Mouse (Mus musculus): ENCODE data around the gene Taar7f.

DNA sequence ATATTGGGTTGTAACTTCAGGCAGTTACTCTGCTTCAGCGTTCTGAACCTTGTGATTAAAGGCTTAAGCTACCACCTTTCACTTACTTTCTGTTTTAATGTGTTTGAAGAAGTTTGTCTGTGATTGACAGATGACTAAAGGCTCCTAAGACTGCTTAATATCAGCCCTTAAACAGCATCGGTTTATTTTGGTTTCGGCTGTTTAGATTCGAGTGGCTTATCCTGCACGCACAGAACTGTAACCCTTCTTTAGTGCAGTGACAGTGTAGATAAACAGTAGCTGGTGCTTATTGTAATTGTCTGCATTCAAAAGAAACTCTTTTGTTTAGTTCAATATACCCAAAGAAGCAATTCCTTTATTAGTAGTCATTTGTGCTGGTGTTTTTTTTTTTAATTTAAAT lies 2.7 kb downstream of the Taar7f start:
- TF ChIP-seq CTCF (IDR thresholded peaks at IDR 0.05; ENCODE audit: control insufficient read depth, insufficient read depth, insufficient read length) (no peak), USF1 (IDR thresholded peaks at IDR 0.05; ENCODE audit: low read depth) (no peak), MAX (IDR thresholded peaks at IDR 0.05) (no peak), CEBPB (IDR thresholded peaks at IDR 0.05; ENCODE audit: low read depth) (no peak), MYOG (IDR thresholded peaks at IDR 0.05; ENCODE audit: control insufficient read depth, extremely low read depth, insufficient read length) (no peak)

Measured in C2C12 (cell line).